Mouse (Mus musculus): Measurements from ENCODE around the gene Kcnmb2.

The Kcnmb2 gene

GRCm38 (mm10) chr3:32012205-32012931 is 110.1 kb downstream of the Kcnmb2 start:
- in situ Hi-C loops (cut with MboI, MseI): loop anchor here in 1 of 2 experiments (10.0 kb wide), 1 partner anchor 1042 kb away; no protein-coding TSS in a partner anchor

- in situ Hi-C loops (cut with MboI, MseI): no loop called here
Observed at GRCm38 (mm10) chr3:32020981-32021380, 118.7 kb downstream of the Kcnmb2 start.

GRCm38 (mm10) chr3:32029375-32030050 is 127.2 kb downstream of the Kcnmb2 start:
- in situ Hi-C loops (cut with MboI, MseI): no loop called here

- in situ Hi-C loops (cut with MboI, MseI): no loop called here
Observed at GRCm38 (mm10) chr3:32032381-32032780, 130.1 kb downstream of the Kcnmb2 start.

- in situ Hi-C loops (cut with MboI, MseI): no loop called here
Observed at GRCm38 (mm10) chr3:32043814-32044213, 141.5 kb downstream of the Kcnmb2 start.

DNA sequence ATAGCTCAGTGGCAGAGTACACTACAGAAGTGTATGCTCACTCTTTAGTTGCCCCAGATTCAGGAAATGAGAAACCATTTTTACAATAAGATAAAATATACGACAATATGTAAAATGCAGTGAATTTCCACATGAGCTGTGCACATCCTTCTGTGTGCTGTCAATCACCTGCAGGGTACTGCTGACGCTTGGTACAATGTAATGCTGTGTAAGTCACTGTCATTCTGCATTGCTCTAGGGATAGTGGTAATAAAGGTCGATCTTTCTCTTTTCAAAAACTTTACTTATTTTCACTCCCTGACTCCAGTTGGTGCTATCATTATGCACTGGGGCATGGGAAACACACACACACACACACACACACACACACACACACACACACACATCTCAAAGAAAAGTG is 146.5 kb downstream of the Kcnmb2 start:
- in situ Hi-C loops (cut with MboI, MseI): no loop called here

GRCm38 (mm10) chr3:32052596-32052995 is 150.3 kb downstream of the Kcnmb2 start:
- in situ Hi-C loops (cut with MboI, MseI): no loop called here

DNA sequence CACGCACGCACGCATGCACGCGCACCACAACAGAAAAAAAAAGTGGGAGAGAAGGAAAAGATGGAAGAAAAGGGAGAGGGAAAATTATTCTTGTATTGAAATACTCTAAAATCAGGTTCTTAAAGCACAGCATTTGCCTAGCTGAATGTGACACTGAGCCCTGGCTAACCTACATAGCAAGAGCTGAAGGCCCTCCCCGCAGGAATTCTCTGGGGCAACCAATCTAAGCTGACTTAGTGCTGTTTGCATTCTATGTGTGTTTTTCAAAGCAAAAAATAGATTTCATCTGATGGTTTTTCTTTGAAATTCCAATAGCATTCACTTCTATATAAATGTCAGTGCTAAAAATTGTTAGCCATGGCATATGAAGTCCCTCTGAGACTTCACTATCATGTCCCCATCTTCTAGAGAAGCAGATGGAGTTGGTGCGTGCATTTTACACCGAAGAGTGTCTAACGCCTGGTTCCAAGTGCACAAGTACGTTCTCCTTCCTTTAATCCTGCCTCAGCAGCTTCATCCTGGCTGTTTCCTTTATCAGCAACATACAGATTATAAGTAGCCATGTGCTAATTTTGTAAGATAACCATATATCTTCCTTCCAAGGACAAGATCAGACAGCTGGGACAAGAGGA is 151.4 kb downstream of the Kcnmb2 start:
- in situ Hi-C loops (cut with MboI, MseI): no loop called here

DNA sequence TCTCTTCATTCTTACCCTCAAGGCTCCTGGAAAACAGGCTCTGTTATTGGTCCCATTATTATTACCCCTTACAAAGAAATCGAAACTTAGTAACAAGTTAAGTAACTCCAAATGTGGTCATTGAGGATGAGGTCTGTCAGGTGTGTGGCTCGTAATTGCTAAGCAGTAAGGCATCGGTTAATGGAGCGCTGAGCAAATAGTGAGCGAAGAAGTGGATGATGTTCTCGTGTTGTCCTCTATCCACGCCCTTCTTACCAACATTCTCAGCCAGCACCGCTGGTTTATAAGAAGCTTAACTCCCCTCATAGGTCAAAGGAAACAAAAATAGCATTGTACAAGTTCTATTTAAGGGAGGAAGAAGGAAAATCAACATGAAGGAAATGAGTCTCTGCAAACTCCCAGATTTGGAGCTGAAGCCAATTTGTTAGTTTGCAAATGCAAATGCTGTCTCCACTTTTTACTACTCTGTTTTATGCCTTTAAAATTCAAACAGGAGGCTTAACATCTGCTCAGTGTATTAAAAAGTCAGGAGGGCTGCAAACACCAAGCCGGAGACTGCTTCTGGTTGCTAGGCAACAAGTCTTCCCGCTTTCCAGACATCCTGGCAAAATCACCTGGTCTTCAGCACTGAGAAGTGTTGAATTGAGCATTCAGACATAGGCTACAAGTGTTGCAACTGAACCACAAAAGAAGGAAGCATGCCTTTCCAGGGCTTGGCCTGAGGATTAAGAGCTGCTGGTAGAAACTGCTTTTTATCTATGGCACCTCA is 157.8 kb downstream of the Kcnmb2 start:
- in situ Hi-C loops (cut with MboI, MseI): no loop called here

DNA sequence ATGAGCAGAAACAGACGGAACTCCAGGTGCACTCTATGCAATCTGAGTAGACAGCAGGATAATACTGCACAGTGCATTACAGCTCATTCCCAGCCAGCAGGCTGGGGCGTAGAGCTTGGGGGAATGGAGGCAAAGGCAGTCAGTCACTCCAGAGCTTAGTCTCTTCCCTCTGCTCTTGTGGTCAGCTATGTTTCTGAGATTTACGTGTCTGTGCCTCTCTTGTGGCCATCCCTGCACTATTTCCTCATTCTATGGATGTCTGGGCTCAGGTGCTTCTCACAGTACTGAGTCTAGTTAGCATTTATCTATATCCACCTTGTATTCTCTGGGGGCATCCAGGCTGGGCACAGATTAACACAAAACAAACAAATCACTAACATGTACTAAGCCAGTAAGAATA is 160.4 kb downstream of the Kcnmb2 start:
- in situ Hi-C loops (cut with MboI, MseI): no loop called here

DNA sequence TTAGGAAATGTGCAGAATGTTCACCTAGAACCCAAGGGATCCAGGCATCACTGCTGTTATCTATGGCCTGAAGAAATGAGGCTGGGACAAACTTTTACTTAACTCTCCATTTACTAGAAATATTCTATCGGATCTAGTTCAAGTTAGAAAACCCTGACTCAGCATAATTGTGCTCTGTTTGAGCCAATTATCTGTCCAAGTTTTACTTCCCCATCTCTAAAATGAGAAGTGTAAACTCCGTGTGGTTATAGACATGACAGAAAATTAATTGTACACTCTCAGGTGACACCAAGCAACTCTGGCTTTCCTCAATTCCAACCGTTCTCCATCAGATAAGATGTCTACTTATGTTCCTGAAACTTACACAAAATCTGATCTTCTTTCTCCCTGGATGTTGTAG is 161.0 kb downstream of the Kcnmb2 start:
- in situ Hi-C loops (cut with MboI, MseI): no loop called here

GRCm38 (mm10) chr3:32067004-32067935 is 165.0 kb downstream of the Kcnmb2 start:
- in situ Hi-C loops (cut with MboI, MseI): loop anchor here in 1 of 2 experiments (5.0 kb wide), 1 partner anchor 695 kb away; no protein-coding TSS in a partner anchor

GRCm38 (mm10) chr3:32073881-32074280 is 171.6 kb downstream of the Kcnmb2 start:
- in situ Hi-C loops (cut with MboI, MseI): no loop called here

DNA sequence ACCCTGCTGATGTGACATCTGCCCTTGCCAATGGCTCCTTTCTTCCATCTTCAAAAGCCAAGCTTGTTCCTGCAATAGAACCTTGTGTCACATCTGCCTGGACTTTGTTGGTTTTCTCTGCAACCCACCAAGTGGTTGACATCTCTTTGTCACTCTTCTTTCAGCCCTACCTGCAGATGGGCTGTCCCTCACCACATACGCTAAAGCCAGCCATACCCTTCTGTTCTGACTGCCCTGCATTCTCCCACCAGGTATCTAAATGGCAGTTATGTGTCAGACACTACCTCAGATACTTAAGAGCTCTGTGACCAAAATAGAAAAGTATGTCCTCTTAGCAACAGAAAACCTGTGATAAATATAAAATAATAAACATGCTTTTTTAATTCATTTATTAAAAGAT is 186.5 kb downstream of the Kcnmb2 start:
- in situ Hi-C loops (cut with MboI, MseI): no loop called here

DNA sequence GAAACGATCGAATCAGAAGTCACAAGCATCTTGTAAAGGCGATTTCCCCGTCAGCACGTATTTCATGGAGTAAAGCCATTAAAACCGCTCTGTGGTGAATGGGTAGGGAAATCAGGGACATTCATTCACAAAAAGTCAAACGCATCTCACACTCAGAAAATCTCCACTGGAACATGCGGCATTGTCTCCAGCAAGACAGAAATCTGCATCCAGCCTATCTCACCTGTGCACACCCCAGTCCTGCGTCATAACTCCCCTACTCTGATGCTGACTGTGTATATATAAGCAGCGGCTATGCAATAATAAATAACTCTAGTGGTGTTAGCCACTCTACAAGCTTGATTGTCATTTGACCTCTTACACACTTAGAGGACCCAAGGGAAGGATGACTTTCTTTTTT is 199.1 kb downstream of the Kcnmb2 start:
- in situ Hi-C loops (cut with MboI, MseI): no loop called here

DNA sequence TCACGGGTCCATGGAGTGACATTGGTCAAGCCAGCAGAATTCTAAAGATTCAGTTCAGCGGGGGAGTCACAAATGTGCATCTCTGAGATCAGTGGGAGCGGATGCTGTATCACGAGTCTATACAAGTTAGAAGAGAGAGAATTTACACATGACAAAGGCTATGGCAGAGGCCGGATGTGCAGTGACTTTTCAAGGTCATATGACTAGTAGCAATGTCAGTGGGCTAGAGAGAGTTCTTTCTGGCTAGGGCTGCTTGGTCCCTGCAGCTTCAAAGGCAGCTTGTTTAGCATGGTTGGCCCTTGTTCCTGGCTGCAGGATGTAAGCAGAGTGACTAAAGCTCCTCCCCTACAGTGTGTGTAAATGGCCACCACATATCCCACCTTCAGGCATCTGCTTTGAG is 217.5 kb downstream of the Kcnmb2 start:
- in situ Hi-C loops (cut with MboI, MseI): no loop called here

- in situ Hi-C loops (cut with MboI, MseI): no loop called here
Observed at GRCm38 (mm10) chr3:32121731-32122130, 219.4 kb downstream of the Kcnmb2 start.

- in situ Hi-C loops (cut with MboI, MseI): no loop called here
Observed at GRCm38 (mm10) chr3:32125431-32125830, 223.1 kb downstream of the Kcnmb2 start.

GRCm38 (mm10) chr3:32128391-32128790 is 226.1 kb downstream of the Kcnmb2 start:
- in situ Hi-C loops (cut with MboI, MseI): no loop called here

DNA sequence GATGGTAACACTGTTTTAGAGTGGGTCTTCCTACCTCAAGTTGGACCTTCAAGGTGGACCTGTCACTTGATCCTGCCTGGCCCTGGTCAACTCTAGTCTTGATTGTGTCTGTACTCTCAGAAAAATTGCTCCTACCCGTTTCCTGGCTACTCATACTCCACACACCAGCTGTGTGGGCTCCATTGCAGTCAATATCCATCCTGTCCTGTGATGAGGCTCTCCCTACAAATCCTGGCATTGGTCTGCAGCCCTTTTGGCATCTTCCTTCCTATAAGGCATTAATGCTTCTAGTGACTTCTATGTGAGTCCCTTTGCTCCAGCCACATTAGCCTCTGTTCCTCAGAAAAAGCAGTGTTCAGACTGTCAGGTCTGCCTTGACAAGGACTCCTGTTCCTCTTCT is 228.4 kb downstream of the Kcnmb2 start:
- in situ Hi-C loops (cut with MboI, MseI): no loop called here
